Mouse (Mus musculus) left cerebral cortex, postnatal 25 days (tissue): ENCODE data around the gene Ptpro. TPM values are rescaled to one million over a fixed set of nuclear protein-coding genes. Genes with fewer than 3 reads are reported as not detected.

Experiments used
- total RNA-seq, 2 experiments: library from RNA; stranded (reverse); gene quantifications; 2 replicates each; pipeline ENCODE4 v1.2.3; 2021

Gene Ptpro
- total RNA-seq, 2 experiments from 2014 or later, result 34.6 to 42.7 TPM

Other genes with a start within 250 kb of the Ptpro start
- gene Rerg, start 81.8 kb upstream of the Ptpro start, total RNA-seq, result 10 to 100 TPM in 1 of 2 experiments, 1 to 10 TPM in 1; 7.9 to 12.2 TPM